Mouse (Mus musculus) stomach, embryonic 16.5 days (tissue): Measurements from ENCODE around the gene Adarb1. TPM values are rescaled to one million over a fixed set of nuclear protein-coding genes. Genes with fewer than 3 reads are reported as not detected.
"Not testable (repeated sequence)": the region's sequence is repeated elsewhere in the genome, so short reads cannot be mapped to it uniquely, and the experiment has no call there.

ENCODE experiments used
- ATAC-seq: fragments of 200-750 bp; cut with Nextera tagmentation; 2 replicates; pipeline ENCODE4 v1.8.0; 2017; ENCODE audit warnings: moderate number of reproducible peaks, moderate TSS enrichment; ENCODE audit not compliant: insufficient read depth, low FRiP score
- H3K27ac ChIP-seq: fragments of 300-500 bp; sonication (generic); 2 replicates; pipeline ENCODE4 v1.5.1; 2014; ENCODE audit warnings: low read length
- H3K27me3 ChIP-seq: fragments of 300-500 bp; sonication (generic); 2 replicates; pipeline ENCODE4 v1.6.1; 2014; ENCODE audit warnings: low read length, control low read depth, mixed read lengths; ENCODE audit not compliant: control insufficient read depth, insufficient read depth
- H3K36me3 ChIP-seq: fragments of 300-500 bp; sonication (generic); 2 replicates; pipeline ENCODE4 v1.6.1; 2014; ENCODE audit warnings: low read length; ENCODE audit not compliant: control insufficient read depth, insufficient read depth
- H3K4me1 ChIP-seq: fragments of 300-500 bp; sonication (generic); 2 replicates; pipeline ENCODE4 v1.6.1; 2014; ENCODE audit warnings: low read length, control low read depth, mixed read lengths; ENCODE audit not compliant: control insufficient read depth, insufficient read depth
- H3K4me2 ChIP-seq: fragments of 300-500 bp; sonication (generic); 2 replicates; pipeline ENCODE4 v1.6.1; 2014; ENCODE audit warnings: low read depth, low read length, mixed read lengths
- H3K4me3 ChIP-seq: fragments of 300-500 bp; sonication (generic); replicated peaks from 2 replicates; pipeline ENCODE4 v1.5.1; 2014; ENCODE audit warnings: mild to moderate bottlenecking, low read length
- H3K9ac ChIP-seq: fragments of 300-500 bp; sonication (generic); 2 replicates; pipeline ENCODE4 v1.6.1; 2014; ENCODE audit warnings: low read length
- H3K9me3 ChIP-seq: fragments of 300-500 bp; sonication (generic); replicated peaks from 2 replicates; pipeline ENCODE4 v1.6.1; 2016; ENCODE audit warnings: low read length, control low read depth; ENCODE audit not compliant: control insufficient read depth
- WGBS: fragments of 180-500 bp; shearing (Covaris S2); extraction: QIAGEN DNeasy Blood & Tissue Kit; methylation state at CpG from one replicate; pipeline ENCODE4 v1.1.7; 2014; 5-methylcytosine and 5-hydroxymethylcytosine counted together
- polyA plus RNA-seq: library from polyadenylated mRNA; unstranded; fragments of >200 nt; fragmentation: Nextera tagmentation; extraction: Ambion mirVana; gene quantifications from 2 replicates; pipeline ENCODE4 v1.2.1, GENCODE M21; 2015

Adarb1 gene
- polyA plus RNA-seq, 1 experiment from 2014 or later, result 8.4 TPM

DNA sequence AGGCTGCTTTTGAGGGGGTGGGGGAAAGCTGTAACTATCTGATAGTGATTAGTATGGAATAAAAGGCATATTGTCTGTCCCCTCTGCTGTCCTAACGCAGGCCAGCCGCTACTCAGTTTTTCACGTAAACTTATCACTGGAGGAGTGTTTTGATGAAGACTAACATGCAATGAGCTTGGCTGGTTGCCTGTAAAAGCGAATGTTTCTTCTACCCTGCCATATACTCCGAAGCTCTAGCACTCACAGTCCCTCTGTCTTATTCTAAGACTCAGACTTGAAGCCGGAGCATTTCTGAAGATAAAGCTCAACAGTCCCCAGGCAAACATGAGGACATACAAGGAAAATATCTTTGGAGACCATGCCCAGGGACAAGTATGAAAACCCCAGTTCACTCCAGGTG is 133.2 kb downstream of the Adarb1 start:
- H3K9me3 ChIP-seq, result no peaks in the 10 kb centered on the region
- no peaks in the 10 kb centered on the region for H3K36me3 ChIP-seq
- WGBS, result 33% methylated on average over 6 of the region's 6 CpGs
- H3K27ac ChIP-seq, result no peak overlapping the region; the same call in 1 of the 2 replicates
- no peak overlapping the region for H3K9ac ChIP-seq
- no peak overlapping the region for H3K4me3 ChIP-seq
- H3K4me2 ChIP-seq, result no peak overlapping the region
- no peak; the same call in 1 of the 2 replicates for ATAC-seq
- H3K4me1 ChIP-seq, result peaks cover 12% of the 10 kb centered on the region
- no peaks in the 10 kb centered on the region for H3K27me3 ChIP-seq

DNA sequence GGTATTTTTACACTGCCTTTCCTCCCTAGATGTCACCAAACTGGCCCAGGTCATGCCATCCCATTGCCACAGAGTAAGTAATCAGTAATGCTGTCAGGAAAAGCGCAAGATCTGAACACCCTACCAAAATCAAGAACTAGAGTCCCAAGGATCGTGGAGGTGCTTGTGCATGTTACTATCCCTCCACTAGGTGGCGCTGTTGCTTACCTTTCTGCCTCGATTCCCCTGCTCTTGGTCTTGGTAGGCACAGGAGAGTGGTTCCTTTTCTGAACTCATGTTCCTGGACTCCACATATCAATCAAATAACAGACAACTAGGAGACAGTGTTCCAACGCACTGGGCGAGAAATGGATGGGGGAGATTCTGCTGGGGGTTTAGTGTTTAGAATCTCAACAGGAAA is 135.2 kb downstream of the Adarb1 start:
- Histone ChIP-seq H3K9me3 (no peaks in the 10 kb centered on the region), H3K4me2 (no peak overlapping the region), H3K27me3 (no peaks in the 10 kb centered on the region), H3K36me3 (no peaks in the 10 kb centered on the region), H3K4me3 (no peak overlapping the region), H3K4me1 (0 out of 2 replicates have a peak, but pooled peaks cover 5% of the 10 kb centered on the region), H3K27ac (no peak overlapping the region), H3K9ac (no peak overlapping the region)
- 17% methylated on average over 6 of the region's 6 CpGs for WGBS
- ATAC-seq, result no peak

DNA sequence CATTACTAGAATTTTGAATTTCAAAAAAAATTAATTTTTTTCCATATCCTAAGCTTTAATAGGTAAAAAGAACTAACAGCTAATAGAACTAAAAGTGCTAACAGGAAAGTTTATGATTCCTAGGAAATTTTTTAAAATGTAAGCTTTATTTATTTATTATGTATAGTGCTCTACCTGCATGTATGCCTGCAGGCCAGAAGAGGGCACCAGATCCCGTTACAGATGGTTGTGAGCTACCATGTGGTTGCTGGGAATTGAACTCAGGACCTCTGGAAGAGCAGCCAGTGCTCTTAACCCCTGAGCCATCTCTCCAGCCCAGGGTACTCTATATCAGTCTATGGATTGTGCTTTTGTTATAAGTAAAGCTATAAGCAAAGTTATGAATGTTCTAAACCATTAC is 136.0 kb downstream of the Adarb1 start:
- not testable (repeated sequence) for H3K4me3 ChIP-seq, H3K36me3 ChIP-seq, H3K9ac ChIP-seq, H3K27me3 ChIP-seq, H3K4me1 ChIP-seq, H3K27ac ChIP-seq, H3K4me2 ChIP-seq, H3K9me3 ChIP-seq, ATAC-seq
- WGBS, result 72% methylated on average over 1 of the region's 1 CpGs

GRCm38 (mm10) chr10:77273798-77274197 is 144.3 kb downstream of the Adarb1 start:
- H3K27me3 ChIP-seq, result no peaks in the 10 kb centered on the region
- no peak for ATAC-seq
- H3K36me3 ChIP-seq, result peaks cover 12% of the 10 kb centered on the region
- H3K27ac ChIP-seq, result no peak overlapping the region
- no peak overlapping the region for H3K9ac ChIP-seq
- H3K4me3 ChIP-seq, result no peak overlapping the region
- H3K4me1 ChIP-seq, result no peaks in the 10 kb centered on the region
- no peak overlapping the region for H3K4me2 ChIP-seq
- no peaks in the 10 kb centered on the region for H3K9me3 ChIP-seq

DNA sequence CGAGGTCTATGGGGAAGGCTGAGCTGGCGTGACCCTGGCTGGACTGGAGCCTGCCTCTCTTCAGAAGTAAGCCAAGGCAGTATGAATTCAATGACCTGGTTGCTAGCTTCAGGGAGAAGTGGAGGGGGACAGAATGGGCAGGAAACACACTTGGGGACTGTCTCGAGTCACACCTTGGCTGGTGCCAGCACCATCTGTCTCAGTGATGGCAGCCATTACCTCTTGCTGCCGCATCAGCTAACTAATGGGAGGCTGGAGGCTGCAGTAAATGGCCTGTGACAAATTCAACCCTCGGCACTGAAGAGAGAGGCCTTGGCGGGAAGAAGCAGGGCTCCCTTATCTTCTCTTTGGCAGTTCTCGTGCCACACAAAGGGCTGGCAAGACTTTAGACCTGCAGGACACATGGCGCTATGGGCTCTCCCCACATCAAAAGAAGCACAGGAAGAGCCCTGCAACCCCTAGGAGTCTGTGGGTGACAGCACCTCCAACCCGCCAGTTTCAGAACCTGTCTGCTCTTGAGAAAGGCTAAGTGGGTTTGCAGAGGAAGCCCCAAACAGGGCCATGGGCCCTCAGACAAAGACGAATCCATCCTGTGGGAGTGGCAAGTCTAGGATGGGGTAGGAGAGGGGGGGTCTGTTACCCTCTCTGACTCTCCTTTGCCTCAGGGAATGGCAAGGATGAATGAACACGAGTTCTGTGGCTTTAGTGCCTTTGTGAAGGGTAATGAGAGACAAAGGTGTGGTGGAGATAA is 144.9 kb downstream of the Adarb1 start:
- Histone ChIP-seq H3K9me3 (no peaks in the 10 kb centered on the region), H3K27ac (no peak overlapping the region), H3K4me2 (no peak overlapping the region), H3K9ac (no peak overlapping the region; the same call in 1 of the 2 replicates), H3K4me3 (no peak overlapping the region), H3K36me3 (peaks cover 19% of the 10 kb centered on the region), H3K4me1 (no peaks in the 10 kb centered on the region), H3K27me3 (no peaks in the 10 kb centered on the region)
- WGBS, result 61% methylated on average over 11 of the region's 11 CpGs
- ATAC-seq, result no peak; the same call in 1 of the 2 replicates

DNA sequence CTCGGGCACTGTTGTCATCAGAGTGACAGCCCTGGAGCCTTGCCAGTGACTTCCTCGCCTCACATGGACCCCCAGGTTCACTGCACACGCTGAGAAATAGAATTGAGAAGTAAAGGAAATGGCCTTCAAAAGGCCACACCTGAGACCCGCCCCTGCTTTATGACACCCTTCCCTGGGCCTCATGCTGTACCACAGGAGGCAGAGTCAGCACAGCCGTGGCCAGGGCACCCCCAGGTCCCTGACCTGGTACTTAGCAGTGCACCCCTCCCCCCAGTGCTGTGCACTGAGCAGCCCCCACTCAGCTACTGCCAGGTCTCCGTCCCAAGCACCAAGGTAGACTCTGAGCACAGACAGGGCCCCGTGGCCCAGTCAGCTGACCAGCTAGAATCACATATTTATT is 148.9 kb downstream of the Adarb1 start:
- Histone ChIP-seq H3K4me1 (no peaks in the 10 kb centered on the region), H3K9ac (no peak overlapping the region), H3K27me3 (no peaks in the 10 kb centered on the region), H3K27ac (no peak overlapping the region), H3K36me3 (peaks cover 37% of the 10 kb centered on the region), H3K4me3 (no peak overlapping the region), H3K9me3 (no peaks in the 10 kb centered on the region), H3K4me2 (no peak overlapping the region)
- WGBS, result 73% methylated on average over 7 of the region's 7 CpGs
- no peak for ATAC-seq

DNA sequence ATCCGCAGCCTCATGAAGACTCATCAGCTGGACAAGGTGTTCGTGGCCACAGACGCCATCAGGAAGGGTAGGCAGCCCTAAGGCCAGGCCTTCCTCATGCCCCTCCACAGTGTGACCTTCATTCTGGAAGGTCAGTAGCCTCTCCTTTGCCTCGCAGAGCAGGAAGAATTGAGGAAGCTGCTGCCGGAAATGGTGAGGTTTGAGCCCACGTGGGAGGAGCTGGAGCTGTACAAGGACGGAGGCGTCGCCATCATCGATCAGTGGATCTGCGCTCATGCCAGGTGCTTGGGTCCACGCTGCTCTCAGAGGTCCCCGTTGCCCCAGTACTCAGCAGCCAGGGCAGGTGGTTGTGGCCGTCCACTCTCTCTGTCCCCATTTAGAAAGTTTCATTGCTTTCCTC is 151.0 kb downstream of the Adarb1 start:
- no peak overlapping the region for H3K4me3 ChIP-seq
- H3K27me3 ChIP-seq, result no peaks in the 10 kb centered on the region
- H3K9me3 ChIP-seq, result no peaks in the 10 kb centered on the region
- no peaks in the 10 kb centered on the region for H3K4me1 ChIP-seq
- no peak for ATAC-seq
- H3K4me2 ChIP-seq, result no peak overlapping the region
- H3K36me3 ChIP-seq, result peaks cover 40% of the 10 kb centered on the region
- no peak overlapping the region for H3K9ac ChIP-seq
- no peak overlapping the region for H3K27ac ChIP-seq
- 83% methylated on average over 14 of the region's 14 CpGs for WGBS

GRCm38 (mm10) chr10:77266281-77266680 is 151.8 kb downstream of the Adarb1 start:
- peaks cover 48% of the 10 kb centered on the region for H3K36me3 ChIP-seq
- H3K4me3 ChIP-seq, result no peak overlapping the region
- no peaks in the 10 kb centered on the region for H3K4me1 ChIP-seq
- H3K4me2 ChIP-seq, result no peak overlapping the region
- no peak for ATAC-seq
- H3K27me3 ChIP-seq, result no peaks in the 10 kb centered on the region
- 70% methylated on average over 8 of the region's 8 CpGs for WGBS
- H3K9ac ChIP-seq, result no peak overlapping the region
- no peak overlapping the region for H3K27ac ChIP-seq
- no peaks in the 10 kb centered on the region for H3K9me3 ChIP-seq

- Histone ChIP-seq H3K4me2 (peak overlapping the region; percentile 65), H3K9me3 (no peaks in the 10 kb centered on the region), H3K4me1 (peaks cover 9% of the 10 kb centered on the region), H3K27ac (no peak overlapping the region), H3K9ac (peak overlapping the region; percentile 37; the same call in 1 of the 2 replicates), H3K36me3 (peaks cover 24% of the 10 kb centered on the region), H3K27me3 (no peaks in the 10 kb centered on the region), H3K4me3 (peak overlapping the region; percentile 91)
- 77% methylated on average over 17 of the region's 17 CpGs for WGBS
- ATAC-seq, result no peak
These were observed 157.7 kb downstream of the Adarb1 start for GRCm38 (mm10) chr10:77260166-77260875.
